Mouse (Mus musculus) adrenal gland, adult 2 months (tissue): ENCODE results near the gene Fam131c. TPM values are rescaled to one million over a fixed set of nuclear protein-coding genes. Genes with fewer than 3 reads are reported as not detected.

Experiments
- DNase-seq: peaks from one replicate; pipeline ENCODE4 v3.0.0; 2021
- long read RNA-seq: library from polyadenylated mRNA; stranded (forward); transcript quantifications from one replicate; pipeline ENCODE4 v2.0.0, GENCODE M21; 2021
- polyA plus RNA-seq: library from polyadenylated mRNA; depleted of rRNA; stranded (reverse); fragments of >200 nt; gene quantifications from 2 replicates; pipeline ENCODE4 v1.2.3, GENCODE M21; 2012; rRNA removed
- total RNA-seq, 2 experiments: library from RNA; stranded (reverse); gene quantifications; 2 replicates each; pipeline ENCODE4 v1.2.3; 2021

Fam131c gene
- total RNA-seq (1 to 10 TPM in 1 of 2 experiments, under 1 TPM in 1; 0.86 to 4.5 TPM), polyA plus RNA-seq (3.1 and 9.5 TPM in 2 replicates)
- long read RNA-seq, transcript Fam131c-201 (7 exons, 1,433 nt), result major isoform, 9 of 9 reads
- long read RNA-seq, partial matches to known transcripts, result 0 of 9 reads
- long read RNA-seq, other reads (novel, unspliced or antisense), result 0 of 9 reads

DNA sequence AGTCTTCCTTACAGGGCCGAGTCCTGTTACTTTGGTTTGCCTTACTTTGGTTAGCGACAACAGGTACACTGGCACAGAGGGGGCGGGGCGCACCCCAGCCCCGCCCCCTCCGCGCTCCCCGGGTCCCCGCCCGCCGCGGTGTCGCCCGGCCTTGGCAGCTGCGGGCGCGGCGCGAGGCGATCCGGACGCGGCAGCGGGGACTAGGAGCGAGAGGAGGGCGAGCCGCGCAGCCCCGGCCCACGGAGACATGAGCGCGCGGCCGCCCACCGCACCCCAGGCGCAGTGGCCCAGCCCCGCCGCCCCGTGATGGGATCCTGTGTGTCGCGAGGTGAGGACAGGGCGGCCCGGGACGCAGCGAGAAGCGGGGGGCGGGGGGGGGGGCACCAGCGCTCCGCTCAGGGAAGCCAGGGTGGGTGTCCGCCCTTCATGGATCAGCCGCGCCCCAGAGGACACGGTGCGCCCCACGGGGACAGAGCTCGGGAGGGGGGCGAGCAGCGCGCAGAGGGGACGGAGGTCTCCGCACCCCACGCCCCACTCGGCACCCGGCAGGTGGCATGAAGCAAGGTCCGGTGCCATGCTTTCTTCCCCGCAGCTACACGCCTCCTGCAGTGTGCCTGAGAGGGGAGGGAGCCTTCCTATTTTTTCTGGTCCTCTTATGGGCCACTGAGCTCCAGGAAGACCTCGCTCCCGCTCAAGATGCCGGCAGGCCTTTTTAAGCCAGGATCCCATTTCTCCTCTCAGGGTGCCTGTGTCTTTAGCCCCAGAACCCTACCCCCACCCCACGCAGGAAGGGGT lies at the start of gene Fam131c:
Gene Fam131c (plus strand): TSS at position 224 of the 795 bp plus-strand sequence.
- peak; percentile 64 for DNase-seq

GRCm38 (mm10) chr4:141322526-141322925 lies 45.5 kb upstream of the Fam131c start:
- no peak for DNase-seq

GRCm38 (mm10) chr4:141324771-141325191 lies 43.2 kb upstream of the Fam131c start:
- peak; percentile 66 for DNase-seq

- DNase-seq, result peak; percentile 42
Measured at GRCm38 (mm10) chr4:141325636-141326035, 42.4 kb upstream of the Fam131c start.

DNA sequence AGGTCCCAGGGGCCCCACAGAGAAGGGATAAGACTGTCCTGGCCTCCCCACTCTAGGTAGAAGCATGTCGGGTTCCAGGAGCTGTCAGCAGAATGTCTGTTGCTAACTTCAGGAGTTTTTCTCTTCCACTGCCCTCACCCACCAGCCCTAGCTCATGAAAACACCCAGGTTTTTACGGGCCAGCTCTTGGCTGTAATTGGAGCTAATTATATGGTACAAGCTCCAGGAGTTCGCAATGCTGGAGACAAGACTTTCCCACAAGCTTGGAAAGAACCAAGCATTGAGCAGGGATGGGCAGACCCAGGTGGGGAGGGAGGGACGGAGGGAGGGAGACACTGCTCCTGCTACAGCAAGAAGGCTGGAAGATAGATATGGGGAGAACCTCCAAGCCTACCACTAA lies 40.9 kb upstream of the Fam131c start:
- no peak for DNase-seq

DNA sequence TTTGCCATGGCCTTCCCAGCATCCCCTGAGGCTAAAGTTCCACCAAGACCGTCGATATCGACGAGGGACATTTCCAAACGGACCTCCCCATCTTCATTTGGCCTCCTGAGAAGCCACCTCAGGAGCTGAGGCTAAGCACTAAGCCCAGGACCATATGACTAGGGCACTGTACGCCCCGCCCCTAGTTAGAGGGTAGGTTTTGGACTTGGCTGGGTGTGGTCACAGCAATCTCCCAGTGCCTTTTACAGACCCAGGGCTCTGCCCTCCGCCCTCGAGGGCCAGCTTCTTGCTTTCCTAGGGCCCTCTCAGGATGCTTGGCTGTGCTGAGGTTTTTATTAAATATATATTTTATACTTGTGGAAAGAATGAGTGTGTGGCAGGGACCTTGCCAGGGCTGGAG lies 39.3 kb upstream of the Fam131c start:
- no peak for DNase-seq

DNA sequence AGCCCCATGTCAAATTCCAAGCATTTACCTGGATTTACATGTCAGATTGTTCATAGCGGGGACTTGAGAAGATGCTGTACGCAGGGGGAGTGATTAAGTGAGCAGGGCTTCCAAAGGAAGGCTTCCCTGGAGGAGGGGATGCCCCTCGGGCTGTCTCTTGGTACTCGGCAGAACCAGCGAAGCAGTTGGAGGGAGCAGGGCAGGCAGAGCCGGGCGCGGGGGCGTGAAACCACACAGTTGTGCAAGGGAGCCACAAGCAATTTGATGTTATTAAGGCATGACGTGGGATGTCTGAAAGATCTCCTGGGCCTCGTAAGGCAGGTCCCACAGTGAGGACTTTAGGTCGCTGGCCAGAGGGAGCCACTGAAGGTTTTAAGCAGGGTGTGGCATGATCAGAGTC lies 38.1 kb upstream of the Fam131c start:
- DNase-seq, result no peak

DNA sequence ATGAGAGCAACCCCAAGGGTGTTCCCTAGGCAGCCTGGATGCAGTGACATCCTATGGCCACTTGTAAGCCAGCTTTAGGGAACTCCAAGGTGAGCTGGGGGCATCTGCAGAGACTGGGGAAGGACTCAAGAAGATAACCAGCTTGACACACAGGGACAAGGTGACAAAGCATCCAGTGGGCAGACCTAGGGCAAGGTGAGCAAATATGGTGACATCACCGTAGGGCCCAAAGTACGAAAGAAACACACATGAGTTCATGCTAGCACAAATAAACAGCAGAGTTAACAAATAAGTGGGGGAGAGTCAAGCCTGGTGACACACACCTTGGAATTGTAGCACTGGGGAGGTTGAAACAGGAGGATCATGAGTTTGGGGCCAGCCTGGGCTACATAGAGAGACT lies 36.6 kb upstream of the Fam131c start:
- no peak for DNase-seq

DNA sequence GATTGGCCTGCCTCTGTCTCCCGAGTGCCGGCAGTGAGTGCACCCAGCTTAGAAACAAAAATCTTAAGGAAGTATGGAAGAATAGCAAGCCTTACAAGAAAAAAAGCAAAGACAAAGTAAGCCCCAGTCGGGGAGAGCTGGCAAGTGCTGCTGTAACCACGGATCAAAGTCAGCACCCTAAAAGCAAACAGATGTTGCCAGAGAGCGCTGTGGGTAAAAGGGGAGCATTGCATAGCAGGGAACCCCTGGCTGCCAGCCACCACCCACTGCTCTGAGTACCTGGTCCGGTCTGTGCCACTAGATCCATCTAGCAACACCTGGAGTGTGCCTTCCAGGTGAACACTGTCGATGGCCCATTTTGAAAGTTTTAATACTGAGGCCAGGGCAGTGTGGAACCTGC lies 35.8 kb upstream of the Fam131c start:
- DNase-seq, result no peak

DNA sequence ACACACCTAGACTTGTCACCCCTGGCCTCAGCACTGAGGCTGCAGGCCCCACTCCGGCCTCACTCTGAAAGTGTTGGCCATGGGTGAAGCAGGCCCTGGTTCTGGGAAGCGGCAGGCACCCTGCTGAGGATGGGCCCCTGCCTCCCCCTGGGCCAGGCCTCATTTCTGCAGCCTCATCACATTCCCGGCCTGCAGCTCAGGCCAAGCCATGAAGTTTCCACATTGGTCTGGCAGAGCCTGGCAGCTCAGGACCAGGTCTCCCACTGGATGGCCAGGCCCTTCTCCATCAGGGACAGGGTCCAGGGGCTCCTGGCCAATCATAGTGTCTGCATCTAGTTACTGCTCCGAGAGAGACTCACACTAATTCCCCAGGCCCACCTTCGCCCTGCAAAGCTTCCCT lies 33.3 kb upstream of the Fam131c start:
- DNase-seq, result no peak

- no peak for DNase-seq
Measured at GRCm38 (mm10) chr4:141335263-141335796, 32.7 kb upstream of the Fam131c start.

- no peak for DNase-seq
Measured at GRCm38 (mm10) chr4:141336196-141336595, 31.8 kb upstream of the Fam131c start.

DNA sequence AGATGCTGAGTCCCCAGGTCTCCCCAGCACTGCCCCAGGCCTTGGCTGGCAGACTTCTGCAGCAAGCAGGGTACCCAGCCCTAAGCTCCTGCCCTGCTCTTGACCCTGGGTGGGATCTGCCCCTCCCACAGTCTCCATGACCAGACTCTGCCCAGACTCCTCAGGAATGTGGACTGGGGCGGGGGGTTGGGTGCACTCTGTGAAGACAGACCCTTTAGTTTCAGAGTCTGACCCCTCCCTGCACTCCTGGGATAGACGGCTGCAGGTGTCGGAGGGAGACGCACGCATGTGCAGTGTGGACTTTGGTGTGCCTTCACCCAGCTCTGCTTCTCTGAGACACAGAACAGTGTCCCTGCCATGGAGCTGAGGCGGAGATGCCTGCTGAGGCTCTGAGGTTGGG lies 30.0 kb upstream of the Fam131c start:
- no peak for DNase-seq

DNA sequence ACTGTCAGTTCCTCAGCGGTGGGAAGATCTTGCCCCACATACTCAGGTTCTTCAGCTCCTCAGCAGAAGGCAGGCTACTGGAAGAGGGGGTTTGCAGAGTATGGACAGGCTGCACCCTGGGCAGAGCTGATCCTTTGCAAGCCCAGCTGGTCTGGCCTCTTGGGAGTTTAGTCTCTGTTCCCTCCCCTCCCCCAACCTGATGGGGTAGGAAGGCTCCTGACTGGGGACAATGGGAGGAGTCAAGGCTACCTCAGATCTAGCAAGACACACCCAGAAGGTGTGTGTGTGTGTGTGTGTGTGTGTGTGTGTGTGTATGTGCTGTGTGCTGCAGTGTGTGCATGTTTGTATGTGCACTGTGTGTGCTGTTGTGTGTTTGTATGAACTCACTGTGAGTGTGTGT lies 29.2 kb upstream of the Fam131c start:
- DNase-seq, result no peak

DNA sequence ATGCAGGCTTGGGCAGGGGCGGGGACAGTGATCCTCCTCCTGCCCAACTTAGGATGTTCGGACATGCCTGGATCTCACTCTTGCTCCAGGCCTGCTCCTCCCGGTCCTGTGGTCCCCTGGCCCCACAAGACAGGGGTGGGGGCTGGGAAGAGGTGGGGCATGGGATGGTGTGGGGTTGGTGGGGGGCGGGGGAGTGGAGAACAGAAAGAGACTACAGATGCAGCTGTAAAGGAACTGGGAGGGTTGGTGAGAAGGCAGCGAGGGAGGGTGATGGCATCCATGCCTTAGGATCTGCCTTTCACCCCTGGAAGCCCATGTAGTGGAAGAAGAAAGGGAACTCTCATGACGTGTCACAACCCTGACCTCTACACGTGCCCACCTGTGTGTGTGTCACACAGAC lies 26.5 kb upstream of the Fam131c start:
- DNase-seq, result no peak

- DNase-seq, result no peak
Measured at GRCm38 (mm10) chr4:141343515-141343914, 24.5 kb upstream of the Fam131c start.

DNA sequence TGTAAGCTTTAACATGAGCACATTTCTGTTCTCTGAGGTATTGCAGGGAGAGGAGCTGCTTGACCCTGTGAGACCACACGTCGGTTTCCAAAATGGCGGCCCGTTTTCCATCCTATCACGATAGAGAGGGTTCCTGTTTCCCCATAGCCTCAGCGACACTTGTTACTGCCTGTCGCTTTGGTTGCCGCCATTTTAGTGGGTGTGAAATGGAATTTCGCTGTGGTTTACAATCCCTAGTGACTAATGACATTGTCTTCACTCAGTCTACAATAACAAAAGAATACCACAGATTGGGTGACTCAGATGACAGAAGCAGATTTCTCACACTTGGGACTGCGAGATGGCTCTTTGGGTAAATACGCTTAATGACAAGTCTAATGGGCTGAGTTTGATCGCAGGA lies 22.8 kb upstream of the Fam131c start:
- DNase-seq, result no peak

DNA sequence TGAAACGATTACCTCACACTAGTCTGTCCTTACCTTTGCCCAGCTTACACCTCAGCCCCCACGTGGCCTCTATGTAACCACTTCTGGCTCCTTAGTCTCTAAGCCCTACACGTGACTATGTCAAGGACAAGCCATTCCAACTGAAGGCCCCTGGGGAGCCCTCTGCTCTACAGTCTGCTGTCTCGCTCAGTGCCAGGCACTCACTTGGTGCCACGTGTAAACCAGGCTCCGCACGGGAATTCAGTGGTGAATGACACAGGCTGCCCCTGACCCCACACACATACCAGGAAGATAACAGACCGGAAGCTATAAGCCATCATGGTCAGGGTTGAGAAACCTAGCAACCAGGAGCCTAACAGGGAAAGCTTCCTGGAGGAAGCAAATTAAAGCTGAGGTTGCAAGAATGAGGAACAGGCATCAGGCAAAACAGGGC lies 20.6 kb upstream of the Fam131c start:
- peak; percentile 40 for DNase-seq

GRCm38 (mm10) chr4:141348616-141349015 lies 19.4 kb upstream of the Fam131c start:
- DNase-seq, result no peak

GRCm38 (mm10) chr4:141350015-141350414 lies 18.0 kb upstream of the Fam131c start:
- DNase-seq, result no peak

GRCm38 (mm10) chr4:141351972-141352371 lies 16.0 kb upstream of the Fam131c start:
- no peak for DNase-seq

DNA sequence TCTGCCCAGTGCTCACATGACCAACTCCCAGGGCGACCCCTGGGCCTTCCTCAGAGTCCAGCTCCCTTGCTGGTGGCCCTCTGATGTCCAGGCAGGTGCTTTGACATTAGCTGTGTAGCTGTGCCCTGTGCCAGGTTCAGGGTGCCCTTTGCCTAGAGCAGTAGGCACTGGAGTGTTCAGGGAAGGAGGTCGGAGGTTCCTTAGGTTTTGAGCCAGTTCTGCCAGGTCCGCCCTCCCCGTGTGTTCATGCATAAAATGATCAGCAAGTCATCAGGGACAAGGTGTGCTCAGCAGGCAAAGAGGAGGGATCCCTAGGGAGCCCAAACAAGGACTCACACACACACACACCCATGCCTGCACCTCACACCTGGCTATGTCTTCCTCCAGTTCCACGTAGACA lies 15.0 kb upstream of the Fam131c start:
- DNase-seq, result no peak

DNA sequence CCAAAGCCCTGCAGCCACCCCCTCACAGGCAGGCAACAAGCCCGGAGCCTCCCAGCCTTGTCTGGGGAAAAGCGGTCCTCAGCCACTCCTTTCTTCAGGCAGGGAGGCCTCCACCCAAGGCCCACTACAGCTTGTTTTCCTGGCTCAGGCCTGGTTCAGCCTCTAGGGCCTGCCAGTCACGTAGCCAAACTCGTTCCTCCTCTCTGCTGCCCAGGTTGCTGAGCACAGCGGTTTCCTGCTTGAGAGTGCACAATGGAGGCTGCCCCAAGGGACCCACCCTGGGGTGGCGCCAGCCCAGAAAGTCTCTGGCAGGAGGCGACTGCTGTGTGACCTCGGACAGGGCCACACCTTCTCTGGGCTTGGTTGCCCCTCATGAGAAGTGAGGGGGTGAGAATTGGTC lies 14.2 kb upstream of the Fam131c start:
- DNase-seq, result peak; percentile 36

DNA sequence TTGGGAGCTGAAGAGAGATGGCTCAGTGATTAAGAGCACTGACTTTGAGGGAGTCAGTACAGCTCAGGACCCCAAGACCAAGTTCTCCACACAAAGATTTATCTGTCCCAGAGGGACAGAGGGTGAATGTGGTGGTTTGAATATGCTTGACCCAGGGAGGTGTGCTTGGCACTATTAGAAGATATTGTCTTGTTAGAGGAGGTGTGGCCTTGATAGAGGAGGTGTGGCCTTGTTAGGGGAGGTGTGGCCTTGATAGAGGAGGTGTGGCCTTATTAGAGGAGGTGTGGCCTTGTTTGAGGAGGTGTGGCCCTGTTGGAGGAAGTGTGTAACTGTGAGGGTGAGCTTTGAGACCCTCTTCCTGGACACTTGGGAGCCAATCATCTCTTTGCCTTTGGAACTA lies 10.2 kb upstream of the Fam131c start:
- no peak for DNase-seq
